Comparison of ENCODE assay signal across 25 mouse cellular contexts in genomic region chr2:38941426-38941825, GRCm38 (mm10). TPM values are rescaled to one million over a fixed set of nuclear protein-coding genes. Genes with fewer than 3 reads are reported as not detected.
"Had no signal": no experiment of that assay in that cellular context is flagged by ENCODE, and none has a peak within 500 bp of the region (broad histone marks: within the 10 kb centered on the region; RNA-seq: fewer than 3 reads in every experiment).

No protein-coding gene starts in this region.

- DNase-seq: gastrocnemius, postnatal 14 days; gastrocnemius, postnatal 36 days; heart, postnatal 14 days; heart, postnatal 36 days; kidney, adult 11 months; kidney, adult 2 months; kidney, adult 9 months; kidney, postnatal 14 days; kidney, postnatal 36 days; layer of hippocampus, adult 9-11 months had no signal

- H3K27me3 ChIP-seq: heart, embryonic 13.5 days; heart, embryonic 15.5 days; hindbrain, embryonic 13.5 days; hindbrain, embryonic 15.5 days; kidney, embryonic 15.5 days; limb, embryonic 12.5 days had no signal

- H3K9ac ChIP-seq: heart, embryonic 13.5 days; heart, embryonic 15.5 days; hindbrain, embryonic 13.5 days; hindbrain, embryonic 15.5 days; kidney, embryonic 15.5 days; limb, embryonic 12.5 days; liver, embryonic 12.5 days; liver, embryonic 14.5 days had no signal

- H3K36me3 ChIP-seq: heart, embryonic 10.5 days; heart, embryonic 13.5 days; heart, embryonic 15.5 days; hindbrain, embryonic 13.5 days; hindbrain, embryonic 15.5 days; kidney, embryonic 15.5 days; limb, embryonic 10.5 days; limb, embryonic 12.5 days; liver, embryonic 12.5 days had no signal

- H3K9me3 ChIP-seq: heart, embryonic 10.5 days; heart, embryonic 15.5 days; hindbrain, embryonic 13.5 days; hindbrain, embryonic 15.5 days; kidney, embryonic 15.5 days; limb, embryonic 10.5 days; limb, embryonic 12.5 days; liver, embryonic 12.5 days had no signal

- H3K4me2 ChIP-seq: heart, embryonic 13.5 days; heart, embryonic 15.5 days; hindbrain, embryonic 13.5 days; hindbrain, embryonic 15.5 days; kidney, embryonic 15.5 days; limb, embryonic 12.5 days; liver, embryonic 12.5 days had no signal

- H3K4me3 ChIP-seq: heart, embryonic 10.5 days; heart, embryonic 13.5 days; heart, embryonic 15.5 days; hindbrain, embryonic 13.5 days; hindbrain, embryonic 15.5 days; kidney, embryonic 15.5 days; left cerebral cortex, adult 2 months; limb, embryonic 10.5 days; limb, embryonic 12.5 days; liver, embryonic 12.5 days had no signal

- ATAC-seq: hindbrain, postnatal 0 days; intestine, embryonic 16.5 days; liver, embryonic 12.5 days had no signal

- H3K4me1 ChIP-seq: heart, embryonic 13.5 days; hindbrain, embryonic 13.5 days; hindbrain, embryonic 15.5 days; kidney, embryonic 15.5 days; limb, embryonic 10.5 days; limb, embryonic 12.5 days had no signal

- H3K27ac ChIP-seq: heart, embryonic 10.5 days; heart, embryonic 13.5 days; heart, embryonic 15.5 days; hindbrain, embryonic 13.5 days; hindbrain, embryonic 15.5 days; hindbrain, postnatal 0 days; kidney, embryonic 15.5 days; kidney, postnatal 0 days; left cerebral cortex, adult 2 months; limb, embryonic 10.5 days; limb, embryonic 12.5 days; liver, embryonic 12.5 days; liver, embryonic 14.5 days had no signal

RNA-seq across cellular contexts. Expression of gene Olfml2a, which starts 9.6 kb away (rescaled TPM):
- total RNA-seq: hematopoietic stem cell, adult 5-6 weeks had no signal
